Mouse (Mus musculus) B cell, adult 62 days (primary cell): Measurements from ENCODE around the gene Pdpk1. TPM values are rescaled to one million over a fixed set of nuclear protein-coding genes. Genes with fewer than 3 reads are reported as not detected.

Experiments
- total RNA-seq: library from RNA; stranded (reverse); gene quantifications from 4 replicates; pipeline ENCODE4 v1.2.4, GENCODE M21; 2023

Gene Pdpk1
- total RNA-seq = 65.9 to 81.7 TPM (median 72.0 TPM) in 4 replicates

DNA sequence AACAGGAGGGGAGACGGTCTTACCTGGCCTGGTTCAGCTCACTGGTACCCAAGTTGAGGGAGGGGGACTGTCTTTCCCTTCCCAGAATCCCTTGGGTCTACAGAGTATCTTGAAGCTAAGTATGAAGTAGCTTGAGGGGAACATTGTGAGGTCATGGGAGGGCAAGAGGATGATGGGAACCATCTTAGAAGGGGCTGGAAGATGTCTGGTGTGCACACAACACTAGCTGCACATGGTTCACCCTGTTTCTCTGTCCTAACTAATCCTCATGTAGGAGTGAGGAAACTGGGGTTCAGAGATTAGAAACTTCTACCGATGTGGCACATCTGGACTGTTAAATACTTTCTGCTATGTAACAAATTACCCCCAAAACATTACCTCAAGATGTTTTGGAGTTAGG is at the start of gene Pdpk1:
Gene Pdpk1, minus strand, starts transcription at position 101 of the 400 bp plus-strand sequence.

DNA sequence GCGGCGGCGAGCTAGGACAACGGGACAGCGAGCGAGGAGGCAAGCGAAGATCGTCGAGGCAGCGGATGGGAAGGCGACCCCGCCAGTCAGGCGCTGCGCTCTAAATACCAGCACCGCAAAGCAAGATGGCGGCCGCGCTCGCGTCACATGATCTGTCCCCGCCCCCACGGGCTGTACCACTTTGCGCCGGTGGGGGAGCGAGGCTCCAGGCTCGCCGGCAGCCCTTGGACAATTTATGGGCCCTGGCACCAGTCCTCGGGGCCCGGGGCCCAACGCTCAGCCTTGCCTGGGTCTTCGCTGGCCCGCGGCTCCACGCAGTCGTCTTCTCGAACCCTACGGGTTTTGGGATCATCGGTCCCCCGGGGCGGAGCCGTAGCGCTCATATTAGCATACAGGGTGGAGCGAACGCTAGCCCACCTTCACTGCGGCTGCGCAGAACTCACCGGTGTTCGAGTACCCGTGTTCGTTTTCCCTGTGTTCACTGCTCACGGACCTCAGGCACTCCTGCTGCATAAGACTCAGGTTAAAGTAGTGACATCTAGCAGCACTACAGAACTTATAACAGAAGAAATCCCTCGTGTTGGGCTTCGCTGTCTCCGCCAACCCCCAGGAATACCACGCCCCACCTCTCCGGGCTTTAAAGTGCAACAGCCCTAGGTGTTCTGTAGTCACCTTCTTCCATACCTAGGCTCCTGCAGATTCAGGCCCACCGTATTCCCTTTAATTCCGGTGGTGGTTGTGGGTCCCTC is 18.8 kb upstream of the Pdpk1 start, which contains the start of gene Atp6v0c:
Gene Atp6v0c, minus strand, starts transcription at position 386 of the 749 bp plus-strand sequence.

DNA sequence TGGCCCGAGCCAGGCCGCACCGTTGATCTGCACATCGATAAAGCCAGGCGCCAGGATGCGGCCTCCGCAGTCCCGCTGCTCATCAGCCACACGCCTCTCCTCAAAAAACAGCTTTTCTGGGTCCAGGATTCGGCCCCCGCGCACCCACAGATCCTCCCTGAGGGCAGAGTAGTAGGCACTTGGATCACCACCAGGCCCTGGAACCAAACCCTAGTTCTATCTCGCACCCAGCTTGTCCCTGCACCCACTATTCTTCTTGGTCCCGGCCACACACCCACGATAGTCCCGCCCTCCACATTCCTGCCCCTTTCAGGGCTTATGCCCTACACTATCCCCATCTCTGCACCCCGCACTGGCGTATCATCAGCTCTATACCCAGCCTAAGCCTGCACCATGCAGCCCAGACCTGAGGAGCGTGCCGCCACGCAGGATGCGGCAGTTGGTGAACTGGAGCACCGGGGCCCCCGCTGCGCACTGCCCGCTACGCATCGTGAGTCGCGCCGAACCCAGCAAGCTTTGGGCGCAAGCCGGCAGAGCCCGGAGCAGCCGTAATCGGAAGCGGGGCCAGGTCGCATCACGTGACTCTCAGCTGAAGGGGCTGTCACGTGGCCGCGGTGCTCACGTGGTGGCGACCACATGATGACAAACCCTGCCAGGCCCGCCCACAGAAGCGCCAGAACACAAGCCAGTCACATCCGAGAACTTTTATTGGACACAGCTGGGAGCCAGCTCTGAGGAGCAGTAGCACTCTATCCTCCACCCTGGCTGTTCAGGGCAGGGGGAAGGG is 12.6 kb upstream of the Pdpk1 start, which contains the start of gene Amdhd2:
Gene Amdhd2, minus strand, starts transcription at position 591 of the 787 bp plus-strand sequence.

DNA sequence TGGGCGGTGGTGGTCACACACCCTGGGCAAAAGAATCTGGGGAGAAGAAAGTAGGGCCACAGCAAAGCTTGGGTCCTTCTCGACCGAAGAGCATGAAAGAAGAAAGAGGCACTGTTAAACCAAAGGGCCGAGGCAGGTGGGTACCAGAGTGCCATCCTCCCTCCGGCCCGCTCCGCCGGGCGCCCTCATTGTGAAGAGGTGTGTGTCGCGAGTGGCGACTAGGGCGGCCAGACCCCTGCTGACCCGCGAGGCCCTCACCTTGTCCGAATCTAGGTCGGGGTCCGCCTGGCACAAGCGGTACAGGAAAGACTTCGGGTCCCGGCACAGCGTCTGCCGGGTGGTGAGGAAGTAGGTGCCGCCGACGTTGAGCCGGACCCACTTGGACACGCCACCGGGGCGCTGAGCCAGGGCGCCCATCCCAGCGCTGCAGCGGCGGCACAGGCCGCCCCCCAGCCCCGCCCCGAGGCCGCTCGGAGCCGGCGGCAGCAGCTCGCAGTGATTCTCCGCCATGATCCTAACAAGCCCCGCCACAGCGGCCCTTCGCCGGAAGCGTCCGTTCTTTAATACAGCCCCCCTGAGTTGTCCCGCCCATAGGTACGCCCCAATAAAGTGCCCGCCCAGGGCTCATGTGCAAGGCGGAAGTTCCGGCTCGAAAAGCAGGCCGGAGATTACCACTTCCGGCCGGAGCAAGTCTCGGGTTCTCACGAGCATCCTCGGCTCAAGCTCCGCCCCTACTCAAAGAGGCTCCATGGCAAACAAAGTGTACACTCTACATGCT is 77.6 kb downstream of the Pdpk1 start, which contains the start of gene Kctd5:
Gene Kctd5, minus strand, starts transcription at position 567 of the 778 bp plus-strand sequence.

DNA sequence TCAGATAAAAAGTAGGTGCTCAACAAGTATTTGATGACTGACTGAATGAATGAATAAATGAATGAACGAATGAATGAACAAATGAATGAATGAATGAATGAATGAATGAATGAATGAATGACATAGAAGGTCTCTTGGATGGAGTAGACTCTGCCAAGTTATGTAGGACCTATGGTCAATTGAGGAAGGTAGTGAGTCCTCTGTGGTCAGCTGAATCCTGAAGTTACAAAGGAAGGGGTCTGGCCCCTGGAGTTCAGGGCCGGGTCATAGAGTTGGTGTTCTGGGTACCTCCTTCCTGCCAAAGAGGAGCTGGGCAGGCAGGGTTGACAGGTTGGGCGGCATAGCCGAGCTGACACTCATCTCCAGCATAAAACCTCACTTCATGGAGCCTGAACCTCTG is 112.9 kb downstream of the Pdpk1 start, which contains the start of gene Prss27:
Gene Prss27, plus strand, starts transcription at position 301 of the 400 bp plus-strand sequence.

Other genes starting within 250 kb of the Pdpk1 start
- not detected in 4 replicates for gene Dcpp3, start 233.5 kb downstream of the Pdpk1 start, total RNA-seq
- gene Sbp, start 209.3 kb downstream of the Pdpk1 start, total RNA-seq = not detected in 4 replicates
- not detected in 4 replicates for gene Sbpl, start 195.7 kb downstream of the Pdpk1 start, total RNA-seq
- gene Prss30, start 170.4 kb downstream of the Pdpk1 start, total RNA-seq = not detected in 4 replicates
- not detected in 4 replicates for gene Prss22, start 152.8 kb downstream of the Pdpk1 start, total RNA-seq
- not detected in 4 replicates for gene Prss27, start 112.8 kb downstream of the Pdpk1 start, total RNA-seq
- 29.6 to 31.8 TPM (median 29.9 TPM) in 4 replicates for gene Kctd5, start 77.4 kb downstream of the Pdpk1 start, total RNA-seq
- 29.6 to 42.8 TPM (median 37.1 TPM) in 4 replicates for gene Amdhd2, start 12.8 kb upstream of the Pdpk1 start, total RNA-seq
- gene Atp6v0c, start 18.8 kb upstream of the Pdpk1 start, total RNA-seq = 229 to 274 TPM (median 247 TPM) in 4 replicates
- gene Tbc1d24, start 54.6 kb upstream of the Pdpk1 start, total RNA-seq = 1.8 to 2.4 TPM (median 2.2 TPM) in 4 replicates
- gene Ntn3, start 58.6 kb upstream of the Pdpk1 start, total RNA-seq = 0.18 to 0.38 TPM (median 0.35 TPM) in 4 replicates
- gene Tedc2, start 69.9 kb upstream of the Pdpk1 start, total RNA-seq = 7.4 to 10.9 TPM (median 8.2 TPM) in 4 replicates
- 11.6 to 14.8 TPM (median 13.2 TPM) in 4 replicates for gene Ccnf, start 100.6 kb upstream of the Pdpk1 start, total RNA-seq
- gene Abca17, start 200.1 kb upstream of the Pdpk1 start, total RNA-seq = 0.27 to 0.57 TPM (median 0.50 TPM) in 3 of 4 replicates, not detected in the other
- gene Abca3, start 201.0 kb upstream of the Pdpk1 start, total RNA-seq = 52.3 to 57.4 TPM (median 55.0 TPM) in 4 replicates